Mouse (Mus musculus) embryonic fibroblast, embryonic 13.5 days (primary cell): ENCODE measurements at regions not wholly inside any gene's neighbourhood (a gene's known extent, or its start where the extent isn't known, plus 50 kb on each side); places are given as distances from the start of the nearest gene placed in this dataset.

Source experiments
- CTCF ChIP-seq: IDR thresholded peaks from 2 replicates; pipeline ENCODE4 v1.5.1; 2011; ENCODE audit warnings: mild to moderate bottlenecking, control low read depth, low read length, moderate library complexity, borderline replicate concordance; ENCODE audit not compliant: insufficient read depth
- POLR2A ChIP-seq: IDR thresholded peaks from 2 replicates; pipeline ENCODE4 v1.6.1; 2011; ENCODE audit warnings: low read depth, mild to moderate bottlenecking, control low read depth, low read length, moderate library complexity

- TF ChIP-seq POLR2A (no peak), CTCF (no peak)
Measured at GRCm38 (mm10) chr9:84280898-84281297, 356.0 kb downstream of the Bckdhb start.
